Mouse (Mus musculus): Measurements from ENCODE around the gene Cd83. TPM values are rescaled to one million over a fixed set of nuclear protein-coding genes. Genes with fewer than 3 reads are reported as not detected.

Cd83 gene
- polyA plus RNA-seq, 1 experiment from 2014 or later = 20.3 TPM

DNA sequence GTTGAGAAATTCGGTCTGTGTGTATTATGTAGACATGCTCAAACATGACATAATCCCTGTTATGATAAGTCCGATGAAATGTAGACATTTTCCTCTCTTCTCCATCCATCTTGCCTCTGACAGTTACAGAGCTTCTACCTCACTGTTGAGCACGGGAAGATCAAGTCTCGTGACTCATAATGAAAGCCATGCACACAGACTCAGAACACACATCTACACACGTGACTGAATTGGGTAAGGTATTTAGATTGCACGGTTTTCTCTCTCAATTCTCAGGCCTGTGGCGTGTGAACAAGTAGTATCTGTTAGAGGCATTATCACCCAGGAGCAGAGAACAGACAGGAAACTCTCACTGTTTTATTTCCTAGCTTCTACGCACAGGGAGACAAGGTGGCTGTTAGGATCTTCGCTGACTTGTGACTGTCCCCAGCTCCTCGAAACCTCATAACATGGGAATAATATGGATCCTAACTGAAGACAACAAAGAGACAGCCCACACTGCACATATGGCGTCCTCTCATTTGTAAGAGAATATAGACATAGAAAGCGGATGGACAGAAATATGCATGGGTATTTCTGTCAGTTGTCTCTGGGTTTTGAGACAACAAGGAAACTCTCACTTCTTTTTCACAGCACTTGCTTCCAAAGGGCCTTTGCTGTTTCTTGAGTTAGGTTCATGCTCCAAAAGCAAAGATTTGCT lies 23.3 kb upstream of the Cd83 start:
- Histone ChIP-seq H3K9ac (no peak overlapping the region), H3K36me3 (replicated peaks) (no peaks in the 10 kb centered on the region), H3K4me2 (no peak overlapping the region), H3K27me3 (replicated peaks) (no peaks in the 10 kb centered on the region), H3K4me3 (no peak overlapping the region), H3K9me3 (no peaks in the 10 kb centered on the region), H3K27ac (no peak overlapping the region), H3K4me1 (0 out of 2 replicates have a peak, but pooled peaks cover 3% of the 10 kb centered on the region)
- ATAC-seq (replicated peaks) = no peak
- 92% methylated on average over 12 of the region's 12 CpGs for WGBS

DNA sequence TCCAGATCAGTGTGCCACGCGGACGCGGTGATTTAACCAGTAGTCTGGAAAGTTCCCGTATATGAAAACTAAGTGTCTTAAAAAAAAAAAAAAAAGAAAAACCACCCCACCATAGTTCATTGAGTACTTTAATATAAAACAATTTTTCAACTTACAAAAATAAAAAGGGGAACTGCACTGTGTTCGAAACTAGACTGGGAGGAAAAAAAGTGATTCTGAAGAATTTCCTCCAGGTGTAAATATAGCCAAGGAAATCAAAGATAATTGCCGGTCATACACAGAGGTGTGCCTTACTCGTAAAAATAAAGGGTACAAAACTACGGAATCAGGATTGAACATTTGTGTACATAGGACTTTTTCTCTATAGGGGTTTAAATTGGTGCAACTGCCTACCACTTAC lies 21.7 kb upstream of the Cd83 start:
- H3K36me3 ChIP-seq (replicated peaks) = no peaks in the 10 kb centered on the region
- no peak overlapping the region for H3K4me3 ChIP-seq
- no peaks in the 10 kb centered on the region for H3K27me3 ChIP-seq (replicated peaks)
- no peak overlapping the region for H3K9ac ChIP-seq
- H3K9me3 ChIP-seq = no peaks in the 10 kb centered on the region
- ATAC-seq (replicated peaks) = no peak
- H3K27ac ChIP-seq = no peak overlapping the region
- H3K4me1 ChIP-seq = no peaks in the 10 kb centered on the region
- 92% methylated on average over 9 of the region's 9 CpGs for WGBS
- no peak overlapping the region for H3K4me2 ChIP-seq

DNA sequence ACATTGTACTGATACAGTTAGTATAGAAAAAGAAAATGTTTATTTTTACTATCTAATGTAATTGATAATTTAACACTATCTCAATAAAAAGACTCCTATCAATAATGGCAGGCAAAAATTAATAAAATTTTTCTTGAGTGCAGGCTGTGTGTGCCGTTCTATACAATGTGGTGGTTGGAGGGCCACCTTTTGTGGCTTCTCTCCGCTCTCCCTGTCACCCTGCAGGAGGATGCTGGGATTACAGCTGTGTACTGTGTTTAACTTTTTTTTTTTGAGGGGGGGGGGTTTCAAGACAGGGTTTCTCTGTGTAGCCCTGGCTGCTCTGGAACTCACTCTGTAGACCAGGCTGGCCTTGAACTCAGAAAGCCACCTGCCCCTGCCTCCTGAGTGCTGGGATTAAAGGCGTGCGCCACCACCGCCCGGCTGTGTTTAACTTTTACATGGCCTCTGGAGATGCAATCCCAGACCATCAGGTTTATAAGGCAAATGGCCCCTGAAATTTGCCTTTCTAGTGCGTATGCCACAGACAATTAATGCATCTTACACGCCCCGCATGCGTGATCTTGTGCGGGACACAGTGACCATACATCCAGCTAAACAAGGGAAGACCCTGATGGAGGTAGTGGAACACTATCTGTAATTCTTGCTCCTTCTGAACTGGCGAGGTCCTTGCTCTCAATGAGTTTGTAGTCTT lies 21.1 kb upstream of the Cd83 start:
- H3K4me2 ChIP-seq = no peak overlapping the region
- no peaks in the 10 kb centered on the region for H3K27me3 ChIP-seq (replicated peaks)
- no peak overlapping the region for H3K4me3 ChIP-seq
- no peak for ATAC-seq (replicated peaks)
- H3K9ac ChIP-seq = no peak overlapping the region
- no peaks in the 10 kb centered on the region for H3K36me3 ChIP-seq (replicated peaks)
- 91% methylated on average over 12 of the region's 12 CpGs for WGBS
- H3K27ac ChIP-seq = no peak overlapping the region
- H3K4me1 ChIP-seq = no peaks in the 10 kb centered on the region
- H3K9me3 ChIP-seq = no peaks in the 10 kb centered on the region

DNA sequence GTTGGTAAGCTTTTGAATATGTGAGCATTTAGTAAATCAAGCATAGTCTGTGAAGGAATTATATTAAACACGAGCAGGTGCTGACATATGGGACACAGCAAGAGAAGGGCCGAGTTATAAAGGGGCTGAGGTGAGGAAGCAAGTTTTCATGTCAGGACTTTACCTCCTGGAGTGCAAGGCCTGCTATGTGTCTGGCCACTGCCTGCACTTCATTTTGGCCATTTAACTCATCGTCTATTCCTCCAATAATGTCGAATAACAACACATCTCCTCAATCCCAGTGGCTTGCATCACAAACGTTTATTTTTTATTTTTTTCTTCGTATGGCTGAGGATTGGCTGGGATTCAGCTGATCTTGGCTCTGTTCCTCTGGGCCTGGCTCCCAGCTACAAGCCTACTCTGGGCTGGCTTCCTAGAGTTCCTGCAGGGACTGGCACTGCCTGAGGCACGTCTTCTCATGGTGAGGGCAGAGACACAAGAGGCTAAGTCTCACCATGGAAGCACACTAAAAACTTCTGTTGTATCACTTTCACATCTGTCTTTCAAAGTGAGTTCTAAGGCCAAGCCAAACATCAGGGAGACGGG lies 20.5 kb upstream of the Cd83 start:
- no peaks in the 10 kb centered on the region for H3K36me3 ChIP-seq (replicated peaks)
- no peak overlapping the region for H3K4me3 ChIP-seq
- no peak overlapping the region for H3K4me2 ChIP-seq
- no peak overlapping the region for H3K27ac ChIP-seq
- 70% methylated on average over 8 of the region's 8 CpGs for WGBS
- H3K27me3 ChIP-seq (replicated peaks) = no peaks in the 10 kb centered on the region
- ATAC-seq (replicated peaks) = no peak
- no peaks in the 10 kb centered on the region for H3K9me3 ChIP-seq
- H3K4me1 ChIP-seq = no peaks in the 10 kb centered on the region
- H3K9ac ChIP-seq = no peak overlapping the region

DNA sequence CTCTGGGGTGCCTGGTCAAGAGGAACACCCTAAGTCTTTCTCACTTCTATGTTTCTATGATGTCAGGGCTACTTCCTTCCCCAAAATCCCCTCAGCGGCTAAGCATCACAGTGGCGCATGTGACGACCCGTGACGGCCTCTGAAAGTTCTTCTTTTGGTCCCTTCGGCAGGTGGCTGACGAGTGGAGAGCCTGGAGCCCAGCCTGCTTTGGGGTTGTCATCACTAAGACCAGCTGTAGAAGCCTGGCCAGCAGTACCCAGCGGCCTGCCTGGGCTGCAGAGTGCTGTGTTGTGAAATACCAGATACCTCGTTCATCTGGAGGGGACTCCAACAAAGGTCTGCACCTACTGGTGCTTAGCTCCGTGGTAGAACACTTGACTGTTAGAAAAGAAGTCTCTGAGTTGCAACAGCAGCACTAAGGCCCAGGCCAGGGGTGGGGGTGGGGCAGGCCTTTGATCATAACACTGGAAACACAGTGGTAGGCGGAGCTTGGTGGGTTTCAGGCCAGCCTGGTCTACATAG lies 19.2 kb upstream of the Cd83 start:
- Histone ChIP-seq H3K9me3 (no peaks in the 10 kb centered on the region), H3K27me3 (replicated peaks) (no peaks in the 10 kb centered on the region), H3K4me1 (no peaks in the 10 kb centered on the region), H3K4me3 (no peak overlapping the region), H3K9ac (no peak overlapping the region), H3K4me2 (no peak overlapping the region), H3K27ac (no peak overlapping the region), H3K36me3 (replicated peaks) (no peaks in the 10 kb centered on the region)
- WGBS = 73% methylated on average over 11 of the region's 11 CpGs
- ATAC-seq (replicated peaks) = no peak

DNA sequence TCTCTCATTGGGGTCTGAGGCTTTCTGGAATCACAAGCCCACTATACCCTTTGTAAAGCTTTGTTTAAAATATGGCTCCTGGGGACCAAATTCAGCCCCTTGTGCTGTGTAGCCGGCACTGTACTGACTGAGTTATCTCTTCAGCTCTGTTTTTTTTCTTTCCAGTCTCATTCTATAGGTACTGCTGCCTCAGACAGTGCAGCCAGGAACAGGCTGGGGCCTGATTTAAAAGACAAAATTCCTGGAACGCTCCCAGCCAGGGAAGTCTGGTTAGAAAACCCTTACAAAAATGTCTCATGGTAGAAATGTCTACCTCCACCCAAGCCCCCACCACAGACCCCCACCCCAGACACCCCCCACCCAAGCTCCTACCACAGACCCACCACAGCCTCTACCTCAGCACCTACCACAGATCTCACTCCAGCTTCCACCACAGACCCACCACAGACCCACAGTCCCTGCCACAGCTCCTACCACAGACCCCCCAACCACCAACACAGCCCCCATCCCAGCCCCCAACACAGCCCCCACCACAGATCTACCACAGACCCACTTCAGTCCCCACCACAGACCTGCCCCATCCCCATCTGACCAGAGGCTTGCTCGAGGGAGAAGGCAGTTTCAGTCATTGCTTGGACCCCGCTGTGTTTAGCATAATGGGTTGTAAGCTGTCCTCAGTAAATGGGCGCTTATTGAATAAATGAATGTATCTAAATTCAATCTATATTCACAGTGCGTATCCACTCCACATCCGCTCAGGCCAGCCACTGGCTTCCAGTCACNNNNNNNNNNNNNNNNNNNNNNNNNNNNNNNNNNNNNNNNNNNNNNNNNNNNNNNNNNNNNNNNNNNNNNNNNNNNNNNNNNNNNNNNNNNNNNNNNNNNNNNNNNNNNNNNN lies 17.5 kb upstream of the Cd83 start:
- no peak overlapping the region for H3K4me3 ChIP-seq
- peak; percentile 56 for ATAC-seq (replicated peaks)
- H3K36me3 ChIP-seq (replicated peaks) = no peaks in the 10 kb centered on the region
- no peaks in the 10 kb centered on the region for H3K9me3 ChIP-seq
- no peak overlapping the region for H3K4me2 ChIP-seq
- H3K27ac ChIP-seq = 0 out of 2 replicates have a peak overlapping the region, but pooled peaks have one; percentile 20
- WGBS = 38% methylated on average over 7 of the region's 7 CpGs
- no peaks in the 10 kb centered on the region for H3K4me1 ChIP-seq
- H3K27me3 ChIP-seq (replicated peaks) = no peaks in the 10 kb centered on the region
- no peak overlapping the region for H3K9ac ChIP-seq

DNA sequence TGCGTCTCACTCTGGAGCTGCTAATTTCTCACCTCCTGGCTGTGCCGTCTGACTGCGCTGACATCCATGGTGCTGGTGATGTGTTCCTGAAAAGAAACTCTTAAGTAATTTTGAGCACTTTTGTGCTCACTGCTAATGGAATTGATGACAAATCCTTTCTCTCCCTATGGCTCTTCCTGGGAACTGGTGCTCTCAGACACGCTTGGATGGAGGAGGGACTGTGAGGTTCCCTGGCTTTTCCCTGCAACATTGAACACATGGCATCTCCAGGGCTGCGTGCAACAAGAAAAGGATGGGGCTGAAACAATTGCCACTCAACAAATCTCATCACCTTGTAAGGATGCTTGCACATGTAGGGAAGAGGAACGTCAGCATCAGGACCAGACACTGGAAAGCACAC lies 11.6 kb upstream of the Cd83 start:
- no peak for ATAC-seq (replicated peaks)
- H3K4me3 ChIP-seq = no peak overlapping the region
- no peaks in the 10 kb centered on the region for H3K36me3 ChIP-seq (replicated peaks)
- H3K4me1 ChIP-seq = peaks cover 11% of the 10 kb centered on the region; the same call in 1 of the 2 replicates
- no peak overlapping the region for H3K4me2 ChIP-seq
- 81% methylated on average over 6 of the region's 6 CpGs for WGBS
- no peak overlapping the region for H3K27ac ChIP-seq
- no peaks in the 10 kb centered on the region for H3K27me3 ChIP-seq (replicated peaks)
- H3K9me3 ChIP-seq = no peaks in the 10 kb centered on the region
- no peak overlapping the region for H3K9ac ChIP-seq

DNA sequence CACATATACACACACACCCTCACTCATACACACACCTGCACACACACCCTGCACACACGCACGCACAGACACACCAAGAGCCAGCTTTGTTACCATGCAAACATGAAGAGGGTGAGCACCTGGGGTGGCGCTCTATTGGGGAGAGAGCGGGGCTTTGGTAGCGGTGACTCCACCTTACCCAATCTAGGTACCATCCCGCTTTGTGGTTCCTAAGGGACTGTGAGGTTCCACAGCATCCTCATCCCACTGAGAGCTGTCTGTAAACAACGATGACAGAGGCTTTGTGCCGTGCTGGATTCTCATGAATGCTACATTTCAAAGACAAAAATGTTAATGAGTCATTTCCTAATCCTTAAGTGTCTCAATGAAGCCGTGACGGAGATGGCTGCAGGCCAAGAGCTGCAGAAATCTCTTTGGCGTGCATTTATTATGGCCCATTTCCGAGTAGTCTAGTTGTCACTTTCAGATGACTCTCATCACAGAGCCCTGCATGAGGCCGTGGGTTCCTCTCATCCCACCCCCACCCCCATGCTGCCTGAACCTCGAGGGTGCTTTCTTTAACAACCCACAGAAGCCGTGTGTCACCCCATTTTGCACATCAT lies 10.5 kb upstream of the Cd83 start:
- no peak overlapping the region for H3K27ac ChIP-seq
- H3K4me3 ChIP-seq = no peak overlapping the region
- H3K36me3 ChIP-seq (replicated peaks) = no peaks in the 10 kb centered on the region
- 41% methylated on average over 15 of the region's 15 CpGs for WGBS
- no peak overlapping the region for H3K9ac ChIP-seq
- H3K9me3 ChIP-seq = no peaks in the 10 kb centered on the region
- ATAC-seq (replicated peaks) = peak; percentile 72
- no peaks in the 10 kb centered on the region for H3K27me3 ChIP-seq (replicated peaks)
- H3K4me2 ChIP-seq = no peak overlapping the region
- H3K4me1 ChIP-seq = peaks cover 11% of the 10 kb centered on the region; the same call in 1 of the 2 replicates

DNA sequence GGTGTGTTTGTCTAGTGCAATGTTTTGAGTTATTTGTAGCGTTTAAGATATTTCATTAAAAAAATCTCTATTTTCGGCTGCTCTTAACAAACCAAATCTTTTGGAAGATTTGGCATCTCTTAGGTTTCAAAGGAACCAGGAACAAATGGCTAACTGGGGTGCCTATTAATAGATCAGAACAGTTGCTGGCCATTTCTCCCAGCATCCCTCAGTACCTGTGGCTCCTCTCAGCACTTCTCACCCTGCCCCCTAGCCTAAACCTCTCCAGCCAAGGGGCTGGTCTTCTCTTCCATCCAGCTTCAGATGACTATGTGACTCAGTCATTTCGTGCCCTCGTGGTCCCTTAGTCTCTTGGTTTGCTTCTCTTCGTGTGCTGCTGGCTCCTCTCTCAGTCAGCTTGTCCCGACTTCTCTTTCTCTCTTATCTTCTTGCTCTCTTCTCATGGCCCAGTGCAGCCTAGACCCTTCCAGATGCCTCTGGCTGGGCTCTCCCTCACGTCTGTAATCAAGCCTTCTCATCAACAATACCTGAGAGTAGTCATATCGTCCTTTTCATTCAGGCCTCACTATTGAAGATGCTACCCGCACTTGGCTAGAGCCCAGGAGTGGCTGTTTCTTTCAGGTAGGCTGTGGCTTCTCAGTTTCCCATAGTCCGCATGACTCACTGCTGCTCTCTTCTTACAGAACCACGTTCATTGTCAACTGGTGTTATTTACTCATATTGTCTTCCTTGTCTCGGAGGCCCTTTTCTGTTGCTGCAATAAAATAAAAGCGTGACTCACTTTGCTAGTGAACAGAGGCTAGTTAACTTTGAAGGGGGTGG lies 9.8 kb upstream of the Cd83 start:
- Histone ChIP-seq H3K9me3 (no peaks in the 10 kb centered on the region), H3K4me1 (peaks cover 11% of the 10 kb centered on the region; the same call in 1 of the 2 replicates), H3K9ac (no peak overlapping the region), H3K27ac (no peak overlapping the region), H3K27me3 (replicated peaks) (no peaks in the 10 kb centered on the region), H3K4me3 (no peak overlapping the region), H3K36me3 (replicated peaks) (no peaks in the 10 kb centered on the region), H3K4me2 (no peak overlapping the region)
- 86% methylated on average over 13 of the region's 13 CpGs for WGBS
- no peak for ATAC-seq (replicated peaks)

DNA sequence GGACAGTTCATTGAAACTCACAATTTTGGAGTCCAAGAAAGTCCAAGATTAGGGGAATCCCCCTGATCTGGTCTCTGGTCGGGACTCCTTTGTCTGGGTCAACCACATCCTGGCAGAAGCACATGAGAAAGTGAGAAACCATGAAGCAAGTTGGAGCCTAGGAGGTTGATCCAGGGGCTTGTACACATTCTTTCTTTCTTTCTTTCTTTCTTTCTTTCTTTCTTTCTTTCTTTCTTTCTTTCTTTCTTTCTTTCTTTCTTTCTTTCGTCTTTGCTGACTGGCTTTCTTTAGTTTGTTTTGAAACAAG lies 9.2 kb upstream of the Cd83 start:
- WGBS = 85% methylated on average over 2 of the region's 2 CpGs
- no peak for ATAC-seq (replicated peaks)
- H3K4me2 ChIP-seq = no peak overlapping the region
- H3K4me3 ChIP-seq = no peak overlapping the region
- H3K27ac ChIP-seq = no peak overlapping the region
- no peak overlapping the region for H3K9ac ChIP-seq
- no peaks in the 10 kb centered on the region for H3K36me3 ChIP-seq (replicated peaks)
- H3K4me1 ChIP-seq = peaks cover 11% of the 10 kb centered on the region; the same call in 1 of the 2 replicates
- no peaks in the 10 kb centered on the region for H3K27me3 ChIP-seq (replicated peaks)
- H3K9me3 ChIP-seq = no peaks in the 10 kb centered on the region

DNA sequence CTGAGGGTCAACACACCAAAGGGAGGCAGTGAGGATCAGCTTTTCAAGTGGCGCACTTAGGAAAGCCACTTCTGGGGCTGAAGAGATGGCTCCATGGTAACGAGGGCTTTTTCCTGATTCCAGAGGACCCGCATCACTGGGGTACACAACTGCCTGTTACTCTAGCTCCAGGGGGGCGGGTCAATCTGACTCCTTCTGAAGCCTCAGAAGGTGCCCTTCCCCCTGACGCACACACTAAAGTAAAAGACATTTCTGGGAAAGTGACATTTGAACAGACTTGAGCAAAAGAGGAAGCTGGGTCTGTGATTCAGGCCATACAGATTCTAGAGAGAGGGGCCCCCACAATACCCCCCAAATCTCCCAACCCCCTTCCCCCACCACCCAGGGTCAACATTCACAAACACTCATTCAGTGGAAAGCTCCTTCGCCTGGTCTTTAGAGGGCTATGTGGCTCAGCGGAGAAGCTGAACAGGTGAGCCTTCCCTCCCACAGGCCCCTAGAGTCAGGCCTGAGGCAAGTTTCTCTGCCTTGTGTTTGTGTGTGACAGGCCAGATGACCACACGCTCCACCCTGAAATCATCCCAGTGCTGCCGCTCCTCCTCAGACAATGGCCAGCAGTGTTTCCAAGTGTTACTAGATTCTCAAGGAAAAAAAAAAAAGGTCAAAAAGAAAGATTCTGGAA lies 7.1 kb upstream of the Cd83 start:
- 72% methylated on average over 9 of the region's 9 CpGs for WGBS
- Histone ChIP-seq H3K9ac (no peak overlapping the region), H3K27me3 (replicated peaks) (no peaks in the 10 kb centered on the region), H3K9me3 (no peaks in the 10 kb centered on the region), H3K36me3 (replicated peaks) (no peaks in the 10 kb centered on the region), H3K4me2 (no peak overlapping the region), H3K27ac (no peak overlapping the region), H3K4me3 (no peak overlapping the region), H3K4me1 (peaks cover 11% of the 10 kb centered on the region; the same call in 1 of the 2 replicates)
- no peak for ATAC-seq (replicated peaks)
